Mouse (Mus musculus) spleen, adult 2 months (tissue): ENCODE data around the gene Rnf214. TPM values are rescaled to one million over a fixed set of nuclear protein-coding genes. Genes with fewer than 3 reads are reported as not detected.

Experiments used
- DNase-seq, 2 experiments: peaks; one replicate each; pipeline versions ENCODE4 v3.0.0 to v3.0.0-alpha.2; 2012 to 2021; ENCODE audit warnings: low spot score in 2 of 2, low read depth in 1 of 2
- H3K27ac ChIP-seq: fragments of 200-500 bp; 2 replicates; pipeline ENCODE4 v1.5.1; 2012; ENCODE audit warnings: low read length, inconsistent platforms; ENCODE audit not compliant: insufficient read depth
- H3K27me3 ChIP-seq: fragments of 200-500 bp; 2 replicates; pipeline ENCODE4 v1.6.1; 2012; ENCODE audit warnings: mild to moderate bottlenecking, moderate library complexity, low read length, inconsistent platforms; ENCODE audit not compliant: control insufficient read depth, insufficient read depth
- H3K36me3 ChIP-seq: fragments of 200-500 bp; 2 replicates; pipeline ENCODE4 v1.6.1; 2012; ENCODE audit warnings: mild to moderate bottlenecking, low read length, inconsistent platforms; ENCODE audit not compliant: control insufficient read depth, insufficient read depth
- H3K4me1 ChIP-seq: fragments of 200-500 bp; 2 replicates; pipeline ENCODE4 v1.6.1; 2011; ENCODE audit warnings: inconsistent platforms; ENCODE audit not compliant: control insufficient read depth, insufficient read depth, insufficient read length
- H3K4me3 ChIP-seq: fragments of 200-500 bp; 2 replicates; pipeline ENCODE4 v1.5.1; 2011; ENCODE audit warnings: mild to moderate bottlenecking, inconsistent platforms; ENCODE audit not compliant: insufficient read depth, insufficient read length; ENCODE audit errors: extremely low read depth
- CTCF ChIP-seq: fragments of 200-500 bp; IDR thresholded peaks from 2 replicates; pipeline ENCODE4 v1.5.1; 2011; ENCODE audit warnings: mild to moderate bottlenecking, inconsistent platforms; ENCODE audit not compliant: insufficient read depth, insufficient read length, insufficient replicate concordance; ENCODE audit errors: extremely low read depth
- POLR2A ChIP-seq: fragments of 200-500 bp; IDR thresholded peaks from 2 replicates; pipeline ENCODE4 v1.6.1; 2011; ENCODE audit warnings: low read depth, low read length, inconsistent platforms
- WGBS: fragments of 180-500 bp; shearing (Covaris S2); methylation state at CpG from one replicate; pipeline ENCODE4 v1.1.7; 2018; 5-methylcytosine and 5-hydroxymethylcytosine counted together
- polyA plus RNA-seq: library from polyadenylated mRNA; depleted of rRNA; stranded (reverse); fragments of >200 nt; gene quantifications from 2 replicates; pipeline ENCODE4 v1.2.3, GENCODE M21; 2012

Rnf214 gene
- polyA plus RNA-seq, 1 experiment = 7.7 TPM

DNA sequence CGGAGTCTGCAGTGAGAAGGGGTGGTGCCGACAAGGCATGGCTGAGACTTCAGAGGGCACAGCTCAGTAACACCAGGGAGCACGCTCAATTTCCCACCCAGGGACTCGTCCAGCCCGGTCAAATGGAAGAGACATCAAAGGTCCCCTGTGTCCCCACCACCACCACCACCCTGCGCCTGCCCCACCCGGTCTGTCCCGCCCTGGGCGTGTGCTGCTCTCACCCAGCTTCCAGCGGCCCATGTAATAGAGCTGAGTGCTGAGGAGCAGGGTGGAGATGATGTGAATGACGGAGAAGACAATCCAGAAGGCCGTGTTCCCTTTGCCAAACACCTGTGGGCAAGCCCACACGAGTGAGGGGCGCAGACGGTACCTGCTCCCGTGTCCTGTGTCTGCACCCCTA is 35.8 kb upstream of the Rnf214 start:
- 97% methylated on average over 16 of the region's 16 CpGs for WGBS
- Histone ChIP-seq H3K27ac (no peak overlapping the region), H3K4me3 (no peak overlapping the region), H3K4me1 (peaks cover 25% of the 10 kb centered on the region), H3K27me3 (no peaks in the 10 kb centered on the region), H3K36me3 (peaks cover 42% of the 10 kb centered on the region)
- TF ChIP-seq CTCF (no peak), POLR2A (no peak)
- DNase-seq = no peak

DNA sequence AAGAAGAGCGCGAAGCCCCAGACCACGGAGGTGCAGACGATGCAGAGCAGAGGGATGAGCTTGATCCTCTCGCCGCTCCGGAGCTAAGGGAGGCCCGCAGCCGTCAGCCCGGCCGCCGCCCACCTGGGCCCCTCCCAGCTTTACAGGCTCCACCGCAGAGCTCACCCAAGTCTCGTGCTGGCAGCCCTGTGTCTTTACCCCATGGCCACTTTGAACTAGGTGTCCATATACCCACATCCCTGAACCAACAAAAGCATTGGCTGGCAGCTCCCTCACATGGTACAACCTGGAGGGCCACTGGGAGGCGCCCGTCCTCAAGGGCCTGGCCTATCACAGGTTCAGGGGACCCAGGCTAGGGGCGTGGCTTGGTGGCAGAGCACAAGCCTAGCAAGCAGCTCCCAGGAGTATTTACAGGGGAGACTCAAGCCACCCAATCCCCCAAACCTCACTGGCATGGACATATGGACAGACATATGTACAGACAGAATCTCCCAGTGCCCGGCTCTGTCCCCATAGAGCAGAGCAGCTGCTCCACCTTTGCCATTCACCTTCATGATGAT is 34.7 kb upstream of the Rnf214 start:
- Histone ChIP-seq H3K36me3 (peaks cover 42% of the 10 kb centered on the region), H3K4me3 (no peak overlapping the region), H3K27me3 (no peaks in the 10 kb centered on the region), H3K4me1 (peaks cover 25% of the 10 kb centered on the region), H3K27ac (no peak overlapping the region)
- WGBS = 90% methylated on average over 18 of the region's 18 CpGs
- no peak for DNase-seq
- TF ChIP-seq CTCF (no peak), POLR2A (no peak)

DNA sequence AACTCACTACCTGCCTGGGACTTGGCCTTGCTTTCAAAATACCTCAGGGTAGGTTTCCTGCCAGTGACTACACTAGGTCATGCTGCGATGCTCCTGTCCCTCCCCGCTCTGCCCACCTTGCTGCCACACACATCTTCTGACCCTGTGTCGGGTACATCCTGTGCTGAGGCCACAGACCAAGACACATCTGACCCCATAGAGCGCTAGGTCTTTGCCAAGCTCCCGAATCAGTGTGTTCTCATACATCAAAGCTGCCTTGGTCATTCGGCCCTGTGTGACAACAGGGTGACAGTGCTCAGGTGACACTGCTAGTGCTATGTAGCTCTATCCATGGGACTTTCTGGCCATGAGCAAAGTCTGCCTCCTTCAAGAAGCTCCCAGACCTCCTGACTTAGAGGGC is 33.1 kb upstream of the Rnf214 start:
- no peak overlapping the region for H3K4me3 ChIP-seq
- H3K27me3 ChIP-seq = no peaks in the 10 kb centered on the region
- peaks cover 11% of the 10 kb centered on the region; the same call in 1 of the 2 replicates for H3K4me1 ChIP-seq
- no peak for DNase-seq
- H3K36me3 ChIP-seq = peaks cover 42% of the 10 kb centered on the region
- TF ChIP-seq CTCF = no peak
- no peak for TF ChIP-seq POLR2A
- H3K27ac ChIP-seq = no peak overlapping the region
- WGBS = 88% methylated on average over 6 of the region's 6 CpGs

DNA sequence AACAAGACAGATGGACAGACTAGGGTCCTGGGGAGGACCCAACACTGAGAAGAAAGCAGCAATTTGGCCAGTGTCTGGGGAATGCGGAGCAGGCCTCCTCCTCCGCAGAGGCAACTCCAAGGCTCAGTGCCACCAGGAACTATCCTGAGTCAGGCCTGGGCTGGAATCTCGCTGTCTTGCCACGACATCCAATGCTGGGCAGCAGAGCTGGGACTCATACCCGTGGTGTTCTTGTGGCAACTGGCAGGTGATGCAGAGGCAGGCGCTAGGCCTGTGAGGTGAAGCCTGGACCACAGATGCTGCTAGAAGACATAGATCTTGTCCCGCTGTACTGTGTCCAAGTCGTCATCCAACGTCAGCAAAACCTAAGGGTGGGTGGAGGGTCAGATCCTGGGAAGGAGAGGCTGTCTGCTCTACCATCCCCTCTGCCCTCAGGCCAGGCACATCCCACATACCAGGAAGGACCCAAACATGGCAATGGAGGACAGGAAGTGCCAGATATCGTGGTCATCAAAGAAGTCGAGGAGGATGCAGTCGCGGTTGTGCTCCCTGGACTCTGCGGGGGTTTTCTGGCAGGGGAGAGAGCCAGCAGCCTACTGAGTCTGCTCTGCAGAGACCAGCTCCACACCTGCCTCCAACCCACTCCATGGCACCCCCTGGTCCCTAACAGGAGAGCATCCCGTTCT is 32.4 kb upstream of the Rnf214 start:
- no peak overlapping the region for H3K27ac ChIP-seq
- 77% methylated on average over 15 of the region's 15 CpGs for WGBS
- H3K27me3 ChIP-seq = no peaks in the 10 kb centered on the region
- H3K36me3 ChIP-seq = peaks cover 42% of the 10 kb centered on the region
- DNase-seq = no peak
- no peak overlapping the region for H3K4me3 ChIP-seq
- peaks cover 4% of the 10 kb centered on the region; the same call in 1 of the 2 replicates for H3K4me1 ChIP-seq
- TF ChIP-seq POLR2A (no peak), CTCF (no peak)

DNA sequence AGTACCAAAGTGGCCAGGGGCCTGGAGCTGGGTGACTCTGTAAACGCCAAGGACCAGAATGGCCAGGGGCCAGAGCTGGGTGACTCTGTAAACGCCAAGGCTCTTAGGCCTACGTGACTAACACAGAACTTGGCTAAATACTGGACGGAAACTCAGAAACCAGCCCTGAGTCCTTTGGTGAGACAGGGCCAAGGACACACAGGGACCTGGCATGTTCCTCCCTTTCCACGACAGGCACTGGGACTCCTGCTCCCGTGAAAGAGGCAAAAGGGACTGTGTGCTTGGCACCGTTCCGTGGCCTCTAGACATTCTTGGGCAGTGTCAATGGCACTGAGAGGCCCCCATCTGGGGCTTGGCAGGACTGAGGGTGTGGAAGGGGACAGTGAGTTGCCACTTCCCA is 31.4 kb upstream of the Rnf214 start:
- 96% methylated on average over 8 of the region's 8 CpGs for WGBS
- Histone ChIP-seq H3K4me3 (no peak overlapping the region), H3K36me3 (peaks cover 36% of the 10 kb centered on the region), H3K4me1 (no peaks in the 10 kb centered on the region), H3K27me3 (no peaks in the 10 kb centered on the region), H3K27ac (no peak overlapping the region)
- no peak for DNase-seq
- no peak for TF ChIP-seq CTCF
- TF ChIP-seq POLR2A = no peak

DNA sequence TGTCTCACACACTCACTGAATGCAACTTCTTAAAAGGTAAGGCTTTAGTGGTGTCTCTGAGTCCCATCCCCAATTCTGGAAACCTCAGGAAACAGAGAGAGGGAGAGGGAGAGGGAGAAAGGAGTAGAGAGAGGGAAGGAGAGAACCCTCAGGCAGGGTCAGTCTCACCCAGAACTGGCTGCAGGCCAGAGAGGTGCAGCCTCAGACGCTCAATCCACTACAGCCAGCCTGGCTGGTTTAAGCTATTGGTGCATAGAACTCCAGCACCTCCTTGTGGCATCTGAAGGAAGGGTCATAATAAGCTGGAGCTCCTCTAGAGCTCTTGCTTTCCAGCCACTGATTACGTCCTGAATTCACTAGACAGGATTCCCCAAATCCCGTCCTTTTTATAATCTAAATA is 30.2 kb upstream of the Rnf214 start:
- DNase-seq = peak in 1 of 2 experiments; percentile 47
- TF ChIP-seq CTCF = peak; percentile 49; the same call in 1 of the 2 replicates
- no peak for TF ChIP-seq POLR2A
- H3K4me3 ChIP-seq = no peak overlapping the region
- WGBS = 33% methylated on average over 3 of the region's 3 CpGs
- no peak overlapping the region for H3K27ac ChIP-seq
- peaks cover 25% of the 10 kb centered on the region for H3K36me3 ChIP-seq
- H3K27me3 ChIP-seq = no peaks in the 10 kb centered on the region
- H3K4me1 ChIP-seq = no peaks in the 10 kb centered on the region

DNA sequence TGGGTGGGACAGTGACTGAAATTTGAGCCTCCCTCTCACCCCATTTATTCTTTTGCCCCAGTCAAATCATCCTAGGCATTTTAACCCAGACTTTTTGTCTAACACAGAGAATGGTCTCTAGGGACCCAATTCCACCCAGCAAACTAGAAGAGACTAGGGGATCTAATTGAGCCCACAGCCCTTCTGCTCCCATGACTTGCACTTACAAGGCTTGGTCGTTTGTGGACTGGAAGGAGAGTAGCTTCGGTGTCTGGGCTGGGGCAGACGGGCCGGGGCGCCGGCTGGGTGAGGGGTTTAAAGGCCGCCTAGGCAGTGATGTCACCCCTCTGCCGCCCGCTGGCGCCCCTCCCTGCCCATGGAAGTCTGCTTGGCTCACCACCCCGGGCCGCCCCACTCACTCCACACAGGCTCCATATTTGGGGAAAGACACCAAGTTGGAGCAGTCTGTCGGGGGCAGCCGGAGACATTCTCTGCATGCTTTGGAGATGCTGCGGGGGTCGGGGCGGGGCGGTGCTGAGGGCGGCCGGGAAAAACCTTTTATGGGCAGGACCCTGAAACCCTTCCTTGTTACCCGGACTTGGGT is 29.0 kb upstream of the Rnf214 start, which contains the start of gene Tagln:
TSS of gene Tagln (minus strand) at position 431 of the 583 bp plus-strand sequence.
- Histone ChIP-seq H3K4me1 (no peaks in the 10 kb centered on the region), H3K27ac (peak within 1 kb of the TSS; percentile 55), H3K4me3 (no peak within 1 kb of the TSS), H3K27me3 (no peaks in the 10 kb centered on the region), H3K36me3 (peaks cover 14% of the 10 kb centered on the region)
- DNase-seq = no peak
- 63% methylated on average over 21 of the region's 21 CpGs for WGBS
- TF ChIP-seq POLR2A = no peak
- no peak for TF ChIP-seq CTCF
